Mouse (Mus musculus) fat pad, adult 2 months (tissue): ENCODE measurements around the gene Cdh24.

Source experiments
- DNase-seq: peaks from one replicate; pipeline ENCODE4 v3.0.0-alpha.2; 2011; ENCODE audit warnings: low read depth, low spot score; ENCODE audit errors: extremely low read depth

Cdh24 gene

GRCm38 (mm10) chr14:54641305-54641969 lies at the start of gene Cdh24:
Cdh24 (minus strand) TSS chr14:54641364.
- no peak for DNase-seq

- DNase-seq: no peak
These were observed 46.1 kb upstream of the Cdh24 start for GRCm38 (mm10) chr14:54687251-54687650.

GRCm38 (mm10) chr14:54686522-54687143 lies 45.5 kb upstream of the Cdh24 start, which contains the start of gene Acin1:
Acin1 (minus strand) TSS chr14:54686931.
- peak; percentile 82 for DNase-seq

GRCm38 (mm10) chr14:54686063-54686521 lies 44.9 kb upstream of the Cdh24 start, which contains the start of gene 1700123O20Rik:
1700123O20Rik (plus strand) TSS chr14:54686216.
- no peak for DNase-seq

GRCm38 (mm10) chr14:54685471-54685870 lies 44.3 kb upstream of the Cdh24 start:
- DNase-seq: no peak

- DNase-seq: no peak
These were observed 41.2 kb upstream of the Cdh24 start for GRCm38 (mm10) chr14:54682396-54682795.

- no peak for DNase-seq
These were observed 37.6 kb upstream of the Cdh24 start for GRCm38 (mm10) chr14:54678657-54679304.

GRCm38 (mm10) chr14:54676290-54676689 lies 35.1 kb upstream of the Cdh24 start:
- no peak for DNase-seq

GRCm38 (mm10) chr14:54674317-54674716 lies 33.2 kb upstream of the Cdh24 start:
- no peak for DNase-seq

GRCm38 (mm10) chr14:54669381-54669780 lies 28.2 kb upstream of the Cdh24 start:
- no peak for DNase-seq

GRCm38 (mm10) chr14:54664477-54665222 lies 23.5 kb upstream of the Cdh24 start:
- DNase-seq: no peak

- DNase-seq: no peak
These were observed 18.8 kb upstream of the Cdh24 start for GRCm38 (mm10) chr14:54660009-54660408.

- no peak for DNase-seq
These were observed 12.3 kb upstream of the Cdh24 start for GRCm38 (mm10) chr14:54653496-54653895.

GRCm38 (mm10) chr14:54652787-54653186 lies 11.6 kb upstream of the Cdh24 start:
- no peak for DNase-seq

GRCm38 (mm10) chr14:54651556-54651955 lies 10.4 kb upstream of the Cdh24 start:
- DNase-seq: no peak

- DNase-seq: peak; percentile 43
These were observed 9.7 kb upstream of the Cdh24 start for GRCm38 (mm10) chr14:54650621-54651454.

GRCm38 (mm10) chr14:54647900-54648299 lies 6.7 kb upstream of the Cdh24 start:
- DNase-seq: no peak

GRCm38 (mm10) chr14:54646898-54647636 lies 5.9 kb upstream of the Cdh24 start:
- DNase-seq: no peak

- DNase-seq: no peak
These were observed 5.3 kb upstream of the Cdh24 start for GRCm38 (mm10) chr14:54646455-54646854.

GRCm38 (mm10) chr14:54644294-54644693 lies 3.1 kb upstream of the Cdh24 start:
- no peak for DNase-seq
